Mouse (Mus musculus) lung, adult 2 months (tissue): ENCODE measurements around the gene Xrcc5.

ENCODE experiments used
- CTCF ChIP-seq: fragments of 200-500 bp; IDR thresholded peaks from 2 replicates; pipeline ENCODE4 v1.5.1; 2011; ENCODE audit warnings: mild to moderate bottlenecking, low read length, control low read depth; ENCODE audit not compliant: insufficient read depth
- POLR2A ChIP-seq: fragments of 200-500 bp; IDR thresholded peaks from 2 replicates; pipeline ENCODE4 v1.6.1; 2011; ENCODE audit warnings: low read depth, mild to moderate bottlenecking, control low read depth, low read length, borderline replicate concordance; ENCODE audit errors: extremely low read depth

- no peak for TF ChIP-seq CTCF
- no peak for TF ChIP-seq POLR2A
Measured at GRCm38 (mm10) chr1:72399720-72400401, 92.6 kb downstream of the Xrcc5 start.
